Mouse (Mus musculus): ENCODE measurements around the gene C4b.

The C4b gene

GRCm38 (mm10) chr17:34700671-34701071 lies 43.0 kb downstream of the C4b start:
- DNase-seq: no peak

GRCm38 (mm10) chr17:34699575-34700408 lies 43.9 kb downstream of the C4b start:
- DNase-seq: no peak

DNA sequence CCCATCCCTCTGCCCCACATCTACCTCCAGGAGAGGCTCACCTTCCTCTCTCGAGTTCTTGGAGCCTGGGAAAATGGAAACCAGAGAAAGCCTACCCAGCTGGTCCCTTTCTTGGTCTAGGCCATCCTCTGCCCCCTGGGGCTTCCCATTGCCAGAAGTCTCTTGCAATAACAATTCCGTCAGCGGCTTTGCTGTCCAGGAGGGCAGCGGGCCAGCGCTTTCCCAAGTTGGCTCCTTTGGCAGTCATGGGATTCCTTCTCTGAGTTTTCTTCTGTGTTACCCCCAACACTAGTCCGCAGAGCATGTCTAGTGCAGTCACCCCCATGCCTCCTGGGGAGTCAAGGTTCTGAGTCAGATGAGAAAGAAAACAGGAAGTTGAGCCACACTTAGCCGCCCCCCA lies 50.8 kb downstream of the C4b start:
- peak; percentile 46 for DNase-seq

- peak; percentile 60 for DNase-seq
These were observed 53.2 kb downstream of the C4b start for GRCm38 (mm10) chr17:34690458-34690857.

GRCm38 (mm10) chr17:34688889-34689288 lies 54.8 kb downstream of the C4b start:
- DNase-seq: no peak

DNA sequence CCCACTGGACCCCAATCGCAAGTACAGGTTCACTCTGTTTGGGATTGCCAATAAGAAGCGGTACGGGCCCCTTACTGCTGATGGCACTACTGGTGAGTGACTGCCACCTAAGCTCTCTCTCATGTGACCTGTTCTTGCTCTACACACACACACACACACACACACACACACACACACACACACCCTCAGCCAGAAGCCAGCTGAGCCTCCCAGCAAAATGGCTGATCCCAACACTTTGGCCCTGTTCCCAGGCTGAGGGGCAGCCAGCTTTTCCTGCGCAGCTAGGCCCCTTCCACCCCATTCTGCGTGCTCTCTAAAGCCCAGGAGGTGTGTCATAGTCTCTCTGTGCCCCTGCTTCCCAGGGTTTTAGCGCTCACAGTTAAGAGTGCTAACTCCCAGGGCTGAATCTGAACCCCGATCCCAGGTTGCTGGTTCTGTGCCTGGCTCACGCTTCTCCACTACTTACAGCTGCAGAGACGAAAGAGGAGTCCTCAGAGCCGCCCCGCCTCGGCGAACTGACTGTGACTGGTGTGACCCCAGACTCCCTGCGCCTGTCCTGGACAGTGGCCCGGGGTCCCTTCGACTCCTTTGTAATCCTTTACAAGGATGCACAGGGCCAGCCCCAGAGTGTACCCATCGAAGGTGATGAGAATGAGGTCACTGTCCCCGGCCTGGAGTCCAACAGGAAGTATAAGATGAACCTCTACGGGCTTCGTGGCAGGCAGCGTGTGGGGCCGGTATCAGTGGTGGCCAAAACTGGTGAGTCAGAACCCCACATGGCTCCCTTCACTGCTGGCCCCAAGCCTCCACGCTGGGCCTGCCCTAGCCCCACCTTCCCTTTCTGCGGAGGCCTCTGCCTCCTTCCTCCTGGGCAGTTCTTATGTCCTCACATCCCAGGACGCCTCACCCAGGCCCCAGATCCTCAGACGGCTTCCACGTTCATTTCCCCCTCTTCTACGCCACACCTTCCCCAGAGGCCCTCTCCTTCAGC lies 58.3 kb downstream of the C4b start:
- DNase-seq: no peak

DNA sequence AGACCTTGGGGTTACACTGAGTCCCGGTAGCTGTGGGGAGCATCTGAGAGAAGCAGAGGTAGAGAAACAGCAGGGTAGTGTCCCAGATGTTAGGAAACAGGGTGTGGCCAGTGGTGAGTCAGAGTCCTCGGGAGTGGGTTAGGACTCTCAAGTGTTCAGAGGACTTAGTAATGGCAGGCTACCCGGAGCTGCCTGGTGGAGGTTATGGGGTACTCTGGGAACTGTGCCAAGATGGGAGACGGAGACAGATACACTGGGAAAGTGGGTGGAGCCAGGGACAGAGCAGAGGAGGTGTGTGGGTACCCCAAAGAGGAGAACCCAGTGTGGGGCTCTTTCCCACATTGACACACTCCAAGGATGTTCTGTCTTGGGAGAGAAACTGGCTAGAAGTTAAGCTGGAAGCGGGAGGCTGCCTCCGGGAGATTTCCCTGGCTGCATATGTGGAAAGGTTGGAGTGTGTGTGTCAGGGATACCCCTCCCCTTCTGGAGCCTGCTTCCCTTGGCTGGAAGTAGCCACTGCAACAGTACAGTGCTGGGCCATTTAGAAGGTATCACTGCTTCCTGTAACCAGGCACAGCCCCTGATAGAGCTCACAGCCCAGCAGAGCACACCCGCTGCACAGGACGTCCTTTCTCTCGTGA lies 59.3 kb downstream of the C4b start:
- no peak for DNase-seq

DNA sequence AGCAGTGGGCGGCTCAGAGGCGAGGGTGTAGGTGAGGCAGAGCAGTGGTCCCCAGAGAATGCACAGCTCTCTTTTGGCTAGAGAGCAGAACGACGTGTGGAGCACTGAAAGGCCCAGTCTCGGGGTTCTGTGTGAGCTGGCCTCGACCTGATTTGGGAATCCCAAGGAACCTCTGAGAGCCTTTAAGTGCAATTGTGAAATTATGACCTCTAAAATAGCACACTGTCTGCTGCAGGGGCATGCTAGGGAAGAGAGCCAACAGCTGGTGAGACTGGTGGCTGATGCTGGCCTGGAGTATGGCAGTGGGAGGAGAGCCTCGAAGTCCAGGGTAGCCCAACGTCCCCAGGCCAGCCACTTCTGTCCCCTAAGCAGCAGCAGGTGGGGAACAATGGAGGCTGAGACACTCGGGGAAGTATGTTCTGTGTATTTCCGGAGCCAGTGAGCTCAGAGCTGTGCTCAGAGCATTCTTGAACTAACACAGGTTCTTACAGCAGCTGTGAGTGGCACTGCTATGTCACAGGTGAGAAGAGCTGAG lies 59.9 kb downstream of the C4b start:
- DNase-seq: no peak

DNA sequence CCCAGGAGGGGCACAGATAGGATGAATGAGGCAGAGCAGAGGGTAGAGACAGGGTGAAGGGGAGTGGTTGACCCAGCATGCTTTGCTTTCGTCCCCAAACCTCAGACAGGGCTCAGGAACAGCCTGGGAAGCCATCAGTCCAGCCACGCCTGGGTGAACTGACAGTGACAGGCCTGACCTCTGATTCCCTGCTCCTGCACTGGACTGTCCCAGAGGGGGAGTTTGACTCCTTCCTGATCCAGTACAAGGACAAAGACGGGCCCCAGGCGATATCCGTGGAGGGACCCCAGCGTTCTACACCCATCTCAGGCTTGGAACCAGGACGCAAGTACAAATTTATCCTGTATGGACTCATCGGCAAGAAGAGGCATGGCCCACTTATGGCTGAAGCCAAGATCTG lies 60.5 kb downstream of the C4b start:
- no peak for DNase-seq

GRCm38 (mm10) chr17:34681881-34682536 lies 61.7 kb downstream of the C4b start:
- DNase-seq: no peak

DNA sequence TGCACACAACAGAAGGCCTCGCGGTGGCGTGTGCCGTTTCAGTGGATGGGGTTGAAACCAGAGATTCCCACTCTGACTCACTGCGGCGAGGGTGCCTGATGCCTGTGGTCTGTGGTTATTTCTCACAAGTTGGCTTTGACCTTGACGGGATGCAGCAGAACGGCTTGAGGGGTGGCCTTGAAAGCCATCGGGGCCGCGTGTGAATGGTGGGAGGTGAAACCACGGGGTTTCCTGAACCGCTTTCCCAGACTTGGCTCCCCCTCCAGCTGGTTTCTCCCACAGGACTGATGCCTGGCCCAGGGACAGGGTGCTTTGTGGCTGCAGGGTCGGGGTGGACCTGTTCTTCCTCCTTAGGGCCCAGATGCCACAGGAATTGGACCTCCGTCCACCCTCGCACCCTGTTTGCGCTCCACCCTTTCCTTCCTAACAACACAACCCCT lies 62.5 kb downstream of the C4b start:
- DNase-seq: peak; percentile 57

DNA sequence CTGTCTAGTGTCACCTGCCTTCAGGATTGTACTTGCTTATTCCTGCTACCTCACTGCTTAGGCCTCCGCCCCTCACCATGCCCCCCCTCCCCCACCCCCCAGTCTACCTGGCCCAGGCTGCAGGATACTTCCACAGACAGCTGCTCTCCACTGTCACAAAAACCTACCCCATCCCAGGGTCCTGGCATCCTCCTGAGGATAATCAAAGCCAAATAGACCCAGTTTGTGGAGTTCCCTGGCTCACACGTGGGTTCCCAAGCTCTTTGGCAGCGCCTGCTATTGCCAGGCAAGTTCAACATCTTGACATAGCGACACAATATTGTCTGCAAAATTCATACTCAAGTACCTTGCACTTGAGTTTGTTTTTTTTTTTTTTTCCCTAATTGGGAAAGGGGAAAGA lies 63.1 kb downstream of the C4b start:
- DNase-seq: no peak

- no peak for DNase-seq
These were observed 63.5 kb downstream of the C4b start for GRCm38 (mm10) chr17:34680191-34680590.

Measured in kidney, adult 9 months (tissue).